Mouse (Mus musculus) midbrain, embryonic 11.5 days (tissue): ENCODE data around the gene Cpt1c. TPM values are rescaled to one million over a fixed set of nuclear protein-coding genes. Genes with fewer than 3 reads are reported as not detected.
"Not testable (repeated sequence)": the region's sequence is repeated elsewhere in the genome, so short reads cannot be mapped to it uniquely, and the experiment has no call there.

Source experiments
- ATAC-seq: fragments of 200-750 bp; cut with Nextera tagmentation; 2 replicates; pipeline ENCODE4 v1.8.0; 2017; ENCODE audit warnings: moderate TSS enrichment, moderate library complexity; ENCODE audit not compliant: low FRiP score
- DNase-seq: peaks from one replicate; pipeline ENCODE4 v3.0.0; 2015; ENCODE audit warnings: low spot score; ENCODE audit errors: missing footprints
- H3K27ac ChIP-seq: fragments of 300-500 bp; sonication (generic); 2 replicates; pipeline ENCODE4 v1.5.1; 2014; ENCODE audit warnings: low read depth, low read length
- H3K27me3 ChIP-seq: fragments of 300-500 bp; sonication (generic); 2 replicates; pipeline ENCODE4 v1.6.1; 2014; ENCODE audit warnings: mild to moderate bottlenecking, low read length, moderate library complexity, mixed read lengths; ENCODE audit not compliant: control insufficient read depth, insufficient read depth
- H3K36me3 ChIP-seq: fragments of 300-500 bp; sonication (generic); 2 replicates; pipeline ENCODE4 v1.6.1; 2014; ENCODE audit warnings: mild to moderate bottlenecking, low read length, moderate library complexity, mixed read lengths; ENCODE audit not compliant: control insufficient read depth, insufficient read depth
- H3K4me1 ChIP-seq: fragments of 300-500 bp; sonication (generic); 2 replicates; pipeline ENCODE4 v1.6.1; 2014; ENCODE audit warnings: low read length; ENCODE audit not compliant: control insufficient read depth, insufficient read depth
- H3K4me2 ChIP-seq: fragments of 300-500 bp; sonication (generic); 2 replicates; pipeline ENCODE4 v1.6.1; 2014; ENCODE audit warnings: mild to moderate bottlenecking, moderate library complexity
- H3K4me3 ChIP-seq: fragments of 300-500 bp; sonication (generic); 2 replicates; pipeline ENCODE4 v1.5.1; 2014; ENCODE audit warnings: low read depth, low read length
- H3K9ac ChIP-seq: fragments of 300-500 bp; sonication (generic); 2 replicates; pipeline ENCODE4 v1.6.1; 2014; ENCODE audit warnings: low read length
- H3K9me3 ChIP-seq: fragments of 300-500 bp; sonication (generic); 2 replicates; pipeline ENCODE4 v1.6.1; 2016; ENCODE audit warnings: low read length; ENCODE audit not compliant: control insufficient read depth
- WGBS: fragments of 180-500 bp; shearing (Covaris S2); extraction: QIAGEN DNeasy Blood & Tissue Kit; methylation state at CpG from one replicate; pipeline ENCODE4 v1.1.7; 2014; 5-methylcytosine and 5-hydroxymethylcytosine counted together
- polyA plus RNA-seq: library from polyadenylated mRNA; unstranded; fragments of >200 nt; fragmentation: Nextera tagmentation; extraction: Ambion mirVana; gene quantifications from 2 replicates; pipeline ENCODE4 v1.2.1, GENCODE M21; 2014

The Cpt1c gene
- polyA plus RNA-seq, result 20.8 and 21.8 TPM in 2 replicates

GRCm38 (mm10) chr7:44974383-44975116, at the start of gene Cpt1c:
Gene Cpt1c (minus strand): TSS chr7:44974851.
- H3K27me3 ChIP-seq, result no peaks in the 10 kb centered on the region
- H3K9ac ChIP-seq, result peak within 1 kb of the TSS; percentile 73
- H3K9me3 ChIP-seq, result no peaks in the 10 kb centered on the region
- ATAC-seq (peak; percentile 46; the same call in 1 of the 2 replicates), DNase-seq (peak; percentile 97)
- peak within 1 kb of the TSS; percentile 87 for H3K27ac ChIP-seq
- WGBS, result 1% methylated on average over 22 of the region's 22 CpGs
- peaks cover 23% of the 10 kb centered on the region for H3K4me1 ChIP-seq
- peaks cover 37% of the 10 kb centered on the region for H3K36me3 ChIP-seq
- peak within 1 kb of the TSS; percentile 47 for H3K4me3 ChIP-seq
- H3K4me2 ChIP-seq, result peak within 1 kb of the TSS; percentile 81

DNA sequence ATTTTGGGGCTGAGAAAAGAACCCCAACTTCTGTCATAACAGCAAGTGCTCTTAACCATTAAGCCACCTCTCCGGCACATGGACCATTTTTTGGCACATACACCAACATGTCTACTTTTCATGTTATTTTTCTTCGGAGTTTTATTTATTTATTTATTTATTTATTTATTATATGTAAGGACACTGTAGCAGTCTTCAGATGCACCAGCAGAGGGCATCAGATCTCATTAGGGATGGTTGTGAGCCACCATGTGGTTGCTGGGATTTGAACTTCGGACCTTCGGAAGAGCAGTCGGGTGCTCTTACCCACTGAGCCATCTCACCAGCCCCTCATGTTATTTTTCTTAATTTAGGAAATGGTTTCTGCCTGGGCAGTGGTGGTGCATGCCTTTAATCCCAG, 49.1 kb upstream of the Cpt1c start:
- peaks cover 11% of the 10 kb centered on the region for H3K36me3 ChIP-seq
- H3K27ac ChIP-seq, H3K27me3 ChIP-seq, H3K4me2 ChIP-seq, DNase-seq, H3K4me3 ChIP-seq, H3K4me1 ChIP-seq, H3K9ac ChIP-seq, H3K9me3 ChIP-seq, ATAC-seq: not testable (repeated sequence)
- 82% methylated on average over 5 of the region's 5 CpGs for WGBS

- 76% methylated on average over 9 of the region's 9 CpGs for WGBS
- DNase-seq (no peak), ATAC-seq (no peak)
- Histone ChIP-seq H3K27ac (no peak overlapping the region), H3K36me3 (no peaks in the 10 kb centered on the region), H3K9me3 (no peaks in the 10 kb centered on the region), H3K4me3 (no peak overlapping the region), H3K9ac (no peak overlapping the region), H3K4me1 (peaks cover 8% of the 10 kb centered on the region), H3K4me2 (no peak overlapping the region), H3K27me3 (no peaks in the 10 kb centered on the region)
Measured at GRCm38 (mm10) chr7:45020225-45020624, 45.6 kb upstream of the Cpt1c start.

- Histone ChIP-seq H3K4me3 (no peak overlapping the region), H3K27me3 (no peaks in the 10 kb centered on the region), H3K27ac (no peak overlapping the region), H3K9me3 (no peaks in the 10 kb centered on the region), H3K4me1 (peaks cover 15% of the 10 kb centered on the region), H3K4me2 (no peak overlapping the region), H3K36me3 (no peaks in the 10 kb centered on the region), H3K9ac (no peak overlapping the region)
- ATAC-seq (no peak), DNase-seq (no peak)
- 44% methylated on average over 8 of the region's 8 CpGs for WGBS
Measured at GRCm38 (mm10) chr7:45019031-45019571, 44.5 kb upstream of the Cpt1c start.

- Histone ChIP-seq H3K4me3 (peak within 1 kb of the TSS; percentile 96), H3K36me3 (peaks cover under 1% of the 10 kb centered on the region), H3K27ac (peak within 1 kb of the TSS; percentile 81), H3K9ac (peak within 1 kb of the TSS; percentile 63), H3K4me2 (peak within 1 kb of the TSS; percentile 65), H3K9me3 (no peaks in the 10 kb centered on the region), H3K4me1 (peaks cover 17% of the 10 kb centered on the region), H3K27me3 (no peaks in the 10 kb centered on the region)
- ATAC-seq, result peak; percentile 89
- WGBS, result under 1% methylated on average over 33 of the region's 36 CpGs
- peak; percentile 99 for DNase-seq
Measured at GRCm38 (mm10) chr7:45017242-45018061, 42.8 kb upstream of the Cpt1c start, which contains the start of gene Rras. Gene Rras (plus strand): TSS chr7:45017961.

DNA sequence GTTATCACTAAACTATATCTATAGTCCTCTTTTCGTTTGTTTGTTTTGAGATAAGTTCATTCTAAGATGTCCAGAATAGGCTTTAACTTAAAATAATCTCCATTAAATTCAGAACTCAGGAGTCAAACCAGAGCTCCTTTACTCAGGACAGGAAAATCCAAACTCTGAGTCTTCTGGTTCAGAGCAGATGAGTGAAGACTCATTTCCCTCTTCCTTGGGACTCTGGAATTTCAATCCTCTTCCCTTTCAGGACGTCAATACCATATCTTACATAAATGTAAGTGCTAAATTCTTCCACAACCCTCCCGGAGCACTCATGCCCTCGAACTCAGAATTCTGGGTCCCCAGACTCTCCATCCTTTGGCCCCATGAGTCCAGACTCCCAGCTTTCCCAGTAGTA, 42.1 kb upstream of the Cpt1c start:
- ATAC-seq (no peak), DNase-seq (peak; percentile 88)
- Histone ChIP-seq H3K9me3 (no peaks in the 10 kb centered on the region), H3K4me3 (peak overlapping the region; percentile 96), H3K4me2 (peak overlapping the region; percentile 65), H3K36me3 (peaks cover 7% of the 10 kb centered on the region), H3K9ac (peak overlapping the region; percentile 58), H3K27ac (peak overlapping the region; percentile 81), H3K4me1 (peaks cover 17% of the 10 kb centered on the region), H3K27me3 (no peaks in the 10 kb centered on the region)
- 5% methylated on average over 4 of the region's 4 CpGs for WGBS

GRCm38 (mm10) chr7:45015957-45016612, 41.4 kb upstream of the Cpt1c start, which contains the start of gene Scaf1:
Gene Scaf1 (minus strand): TSS chr7:45016363.
- ATAC-seq (peak; percentile 92), DNase-seq (peak; percentile 100)
- Histone ChIP-seq H3K4me2 (peak within 1 kb of the TSS; percentile 87), H3K27ac (peak within 1 kb of the TSS; percentile 81), H3K4me3 (peak within 1 kb of the TSS; percentile 96), H3K9me3 (no peaks in the 10 kb centered on the region), H3K27me3 (no peaks in the 10 kb centered on the region), H3K36me3 (peaks cover 13% of the 10 kb centered on the region), H3K9ac (peak within 1 kb of the TSS; percentile 97), H3K4me1 (peaks cover 17% of the 10 kb centered on the region)
- WGBS, result under 1% methylated on average over 69 of the region's 69 CpGs

DNA sequence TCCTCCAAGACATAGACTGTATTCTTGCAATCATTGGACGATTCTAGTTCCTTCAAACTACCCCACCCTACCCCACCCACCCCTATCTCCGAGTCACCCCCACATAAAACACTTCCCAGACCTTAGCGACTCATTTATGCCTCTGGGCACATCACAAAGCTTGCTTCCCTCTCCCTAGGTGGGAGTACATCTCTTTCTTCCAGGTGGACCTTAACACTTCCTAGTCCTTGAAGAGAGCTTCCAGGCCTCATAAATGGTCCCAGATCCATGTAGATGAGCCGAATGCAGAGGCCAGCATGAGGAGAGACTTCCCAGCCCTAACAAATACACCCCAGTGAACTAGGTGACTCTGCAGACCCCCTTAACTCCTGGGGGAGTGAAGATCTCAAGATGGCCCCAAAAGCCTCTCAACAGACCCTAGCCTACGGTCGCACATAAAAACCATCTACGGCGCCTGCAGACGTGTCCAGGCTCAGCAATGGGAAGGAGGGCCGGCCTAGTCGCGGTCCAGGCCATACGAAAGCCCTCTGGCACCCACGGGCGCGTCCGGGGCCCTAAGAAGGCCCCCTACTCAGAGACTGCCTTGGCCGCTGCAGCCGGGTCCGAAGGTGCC, 40.8 kb upstream of the Cpt1c start:
- peak overlapping the region; percentile 97 for H3K9ac ChIP-seq
- no peak for DNase-seq
- H3K4me3 ChIP-seq, result peak overlapping the region; percentile 96
- H3K36me3 ChIP-seq, result peaks cover 15% of the 10 kb centered on the region
- peaks cover 17% of the 10 kb centered on the region for H3K4me1 ChIP-seq
- no peaks in the 10 kb centered on the region for H3K9me3 ChIP-seq
- peak overlapping the region; percentile 44; the same call in 1 of the 2 replicates for H3K27ac ChIP-seq
- ATAC-seq, result no peak
- H3K4me2 ChIP-seq, result peak overlapping the region; percentile 87
- 2% methylated on average over 20 of the region's 20 CpGs for WGBS
- H3K27me3 ChIP-seq, result no peaks in the 10 kb centered on the region
